Mouse (Mus musculus) kidney, postnatal 25 days (tissue): Measurements from ENCODE around the gene Frmd8.

ENCODE experiments used
- DNase-seq, 2 experiments: peaks; one replicate each; pipeline ENCODE4 v3.0.0; 2021; ENCODE audit warnings: mixed read lengths in 2 of 2

Gene Frmd8

DNA sequence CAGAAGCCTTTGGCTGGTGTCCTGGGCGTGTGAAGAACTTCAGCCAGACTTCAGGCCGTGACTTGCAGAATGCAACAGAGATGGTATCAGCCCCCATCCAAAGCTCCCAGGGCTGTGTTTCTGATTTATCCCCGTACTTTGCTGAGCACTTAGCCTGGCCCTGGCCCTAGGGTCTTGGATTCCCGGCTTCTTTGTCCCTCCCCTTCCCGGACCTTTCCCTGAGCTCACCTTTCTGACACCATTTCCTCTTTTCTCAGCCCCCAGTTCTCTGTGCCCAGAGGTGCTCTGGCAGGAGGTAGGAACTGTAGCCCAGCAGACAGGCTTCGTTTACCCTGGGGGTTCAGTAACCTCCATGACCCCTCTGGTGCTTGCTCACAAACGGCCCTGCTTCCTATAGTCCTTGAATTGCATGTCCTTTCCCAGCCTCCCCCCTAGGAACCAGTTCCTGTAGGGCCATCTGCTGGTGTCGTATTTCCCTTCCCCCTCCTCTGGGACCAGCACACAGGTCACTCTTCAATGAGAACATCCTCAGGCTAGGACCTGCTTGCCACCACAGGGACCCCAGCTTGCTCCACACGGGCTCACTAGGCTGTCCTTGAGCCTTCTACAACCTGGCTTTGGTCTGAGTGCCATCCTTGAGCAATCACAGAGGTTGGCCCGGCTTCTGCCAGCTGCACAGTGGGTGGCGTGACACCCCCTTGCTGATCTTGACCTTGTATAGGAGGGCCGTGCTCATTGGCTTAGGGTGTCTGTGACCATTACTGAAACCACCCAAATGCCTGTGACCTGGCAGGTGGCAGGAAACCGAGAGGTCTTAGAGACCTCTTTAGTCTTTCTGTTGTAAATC, 26.0 kb downstream of the Frmd8 start:
- DNase-seq = peak; percentile 43 to 78

DNA sequence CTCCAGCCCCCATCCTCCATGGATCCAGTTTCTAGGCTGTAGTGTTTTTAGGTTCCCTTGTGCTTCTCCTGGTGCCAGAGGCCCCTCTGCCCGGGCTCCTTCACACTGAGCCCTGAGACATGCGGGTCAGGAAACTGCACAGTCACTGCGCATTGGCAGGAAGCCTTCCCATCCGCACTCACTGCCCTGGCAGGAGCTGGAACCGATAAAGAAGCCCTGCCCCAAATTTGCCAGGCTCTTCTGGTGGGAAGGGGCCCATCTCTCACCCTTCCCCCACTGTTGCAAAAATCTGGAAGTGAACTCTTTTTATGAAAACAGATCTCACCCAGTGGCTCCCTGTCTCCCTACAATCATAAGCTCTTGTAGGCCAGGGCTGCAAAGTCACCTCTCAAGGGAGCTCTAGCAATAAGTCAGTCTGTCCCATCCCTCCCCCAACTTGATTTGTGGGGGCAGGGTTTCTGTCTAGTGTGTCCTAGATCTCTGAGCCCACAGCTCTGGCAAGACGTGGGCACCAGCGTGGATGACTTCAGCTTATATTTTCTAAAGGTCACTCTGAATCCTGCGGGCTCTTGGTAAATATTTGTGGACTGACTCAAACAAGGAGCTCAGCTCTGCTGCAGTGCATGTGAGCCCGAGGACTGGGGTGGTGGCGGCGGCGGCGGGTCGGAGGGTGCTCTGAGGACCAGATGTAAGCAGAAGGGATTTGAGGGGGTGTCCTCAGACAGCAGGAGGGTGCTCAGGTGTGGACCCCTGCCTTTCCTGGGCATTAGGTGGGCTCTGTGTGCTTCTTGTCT, 26.8 kb downstream of the Frmd8 start:
- peak; percentile 79 to 92 for DNase-seq

GRCm38 (mm10) chr19:5847306-5847796, 27.7 kb downstream of the Frmd8 start:
- DNase-seq = peak; percentile 64 to 89

- DNase-seq = peak; percentile 84 to 96
These were observed 28.3 kb downstream of the Frmd8 start for GRCm38 (mm10) chr19:5846557-5847305.

GRCm38 (mm10) chr19:5846154-5846553, 28.9 kb downstream of the Frmd8 start:
- DNase-seq = peak in 1 of 2 experiments; percentile 24

DNA sequence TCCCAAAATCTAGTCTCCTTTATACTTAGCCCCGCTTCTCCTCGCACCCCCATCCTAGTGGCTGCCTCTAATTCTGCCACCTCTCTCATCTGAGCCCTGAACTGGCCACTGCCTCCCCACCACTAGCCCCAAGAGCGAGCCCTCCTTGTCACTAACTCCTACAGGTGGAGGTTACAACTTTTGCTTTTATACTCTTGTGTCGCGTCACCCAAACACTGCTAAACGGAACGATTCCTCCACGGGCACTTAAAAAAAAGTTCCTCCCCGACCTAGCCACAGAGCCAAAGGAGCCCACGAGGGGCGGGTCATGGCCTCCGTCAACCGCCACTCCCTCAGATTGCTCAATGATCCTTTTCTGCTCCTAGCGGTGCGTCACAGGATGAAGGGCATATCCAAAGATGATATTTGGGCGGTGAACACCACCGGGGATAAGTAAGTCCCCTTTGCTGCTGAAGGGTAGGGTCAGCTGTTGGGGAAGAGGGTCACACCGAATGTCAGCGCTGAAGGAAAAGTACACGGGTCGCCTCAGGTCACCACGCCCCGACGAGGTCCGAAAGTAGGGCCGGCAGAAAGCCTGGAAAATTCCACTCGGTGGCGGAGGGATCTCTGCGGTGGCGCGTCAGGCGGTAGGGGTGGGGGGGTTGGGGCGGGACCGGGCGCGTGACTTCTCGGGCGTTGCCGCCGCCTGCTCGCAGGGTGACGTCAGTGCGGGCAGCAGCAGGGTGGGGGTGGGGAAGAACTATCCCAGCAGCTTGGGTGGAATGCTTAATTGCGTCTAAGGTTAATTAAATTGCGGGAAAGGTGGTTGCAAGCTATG, 29.5 kb downstream of the Frmd8 start:
- peak; percentile 98 for DNase-seq

DNA sequence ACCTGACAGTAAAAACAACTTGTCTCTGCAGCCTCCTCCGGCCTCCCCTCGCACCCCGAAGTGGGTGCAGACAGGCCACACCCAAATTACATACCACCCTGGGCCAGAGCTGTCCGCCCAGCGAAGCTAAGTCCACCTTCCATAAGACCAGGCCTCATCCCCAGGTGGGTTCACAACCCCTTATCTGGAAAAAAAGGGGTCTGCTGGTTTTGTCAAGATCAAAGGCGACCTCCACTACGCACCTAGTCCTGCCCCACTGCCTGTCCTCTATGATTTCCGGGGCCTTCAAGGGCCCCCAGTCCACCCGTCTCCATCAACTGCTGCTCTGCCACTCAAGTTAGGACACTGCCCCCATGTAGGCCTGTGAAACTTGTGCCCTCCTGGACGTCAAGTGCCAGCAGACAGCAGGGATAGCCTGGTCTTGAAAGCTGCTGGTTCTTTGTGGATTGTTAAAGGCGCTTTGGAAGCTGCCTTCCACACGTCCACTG, 30.2 kb downstream of the Frmd8 start:
- DNase-seq = no peak

DNA sequence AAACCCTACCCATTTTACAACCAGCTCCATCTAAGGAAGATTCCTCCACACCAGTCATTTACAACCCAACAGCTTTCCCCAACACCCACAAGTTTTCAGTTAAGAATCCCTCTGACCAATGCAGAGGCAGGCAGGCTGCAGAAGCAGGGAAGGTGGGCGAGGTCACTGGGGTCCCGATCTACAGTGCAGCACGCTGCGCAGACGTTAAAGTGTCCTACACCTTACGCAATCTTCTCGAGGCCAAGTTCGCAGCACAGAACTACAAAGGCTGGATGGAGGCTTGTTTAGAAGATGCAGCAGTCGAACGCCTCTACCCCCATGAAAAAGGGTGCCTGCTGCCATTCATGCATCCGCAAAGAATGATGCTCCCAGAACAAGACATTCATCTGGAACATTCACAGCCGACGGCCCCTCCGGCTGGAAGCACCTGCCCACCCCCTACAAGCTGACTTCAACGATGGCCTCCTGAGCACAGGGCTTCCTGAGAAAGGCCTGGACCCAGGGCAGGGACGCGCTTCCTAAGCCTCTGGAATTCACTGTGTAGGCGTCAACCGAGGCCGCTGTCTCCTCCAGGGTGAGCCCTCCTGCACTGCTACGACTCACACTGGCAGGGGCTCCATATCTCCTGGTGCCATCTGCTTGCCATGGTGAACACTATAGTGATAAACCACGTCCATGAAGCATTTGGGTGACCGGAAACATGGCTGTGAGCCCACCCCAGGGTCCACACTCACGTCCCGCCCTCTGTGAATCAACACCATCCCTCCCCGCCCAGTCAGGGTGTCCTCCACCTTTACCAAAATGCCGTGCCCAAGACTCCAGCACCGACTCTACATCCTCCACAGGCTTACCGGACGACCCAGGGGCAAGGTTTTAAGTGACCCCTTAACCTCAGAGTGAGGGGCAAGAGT, 31.0 kb downstream of the Frmd8 start:
- DNase-seq = peak in 1 of 2 experiments; percentile 64

DNA sequence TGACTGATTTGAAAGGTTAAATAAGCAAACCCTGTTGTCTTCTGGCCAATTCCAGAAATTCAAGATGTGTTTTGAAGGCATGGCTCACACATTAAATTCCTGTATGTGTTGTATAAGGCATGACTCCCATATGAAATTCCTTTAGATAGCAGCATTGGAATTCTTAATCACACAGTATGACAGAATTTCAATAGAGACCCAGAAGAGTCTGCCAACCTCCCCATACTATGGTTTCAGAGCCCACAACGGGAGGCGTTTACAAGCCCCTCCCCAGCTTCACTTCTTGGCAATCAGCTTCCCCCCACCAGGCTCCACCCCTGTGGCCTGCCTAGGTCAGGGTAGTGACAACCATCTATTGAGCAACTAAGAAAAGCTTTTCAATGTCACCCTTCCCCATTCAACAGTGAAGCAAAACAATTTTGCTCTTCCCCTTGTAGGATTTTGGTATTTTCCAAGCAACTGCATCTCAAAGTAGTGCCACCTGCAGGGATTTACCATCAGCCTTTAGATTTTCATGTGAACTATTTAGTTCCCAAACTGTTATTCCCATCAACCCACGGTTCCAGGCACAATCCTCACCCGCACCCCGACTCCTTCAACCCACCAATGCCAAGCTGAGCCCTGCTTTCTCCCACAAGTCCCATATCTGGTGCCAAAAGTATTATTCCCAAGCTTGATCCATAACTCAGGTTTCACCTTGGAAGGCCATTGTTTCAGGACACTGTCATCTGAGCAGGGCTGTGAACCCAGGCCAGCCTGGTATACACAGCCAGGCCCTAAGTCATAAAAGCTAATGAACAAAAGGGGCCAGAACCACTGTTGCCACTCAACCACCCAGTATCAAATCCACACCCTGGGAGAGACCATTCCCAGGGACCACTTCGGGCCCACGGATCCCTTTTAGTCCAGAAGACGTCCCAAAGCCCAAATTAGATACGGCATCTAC, 32.0 kb downstream of the Frmd8 start:
- DNase-seq = peak in 1 of 2 experiments; percentile 78

GRCm38 (mm10) chr19:5841999-5842784, 32.9 kb downstream of the Frmd8 start:
- no peak for DNase-seq

- peak; percentile 59 to 71 for DNase-seq
These were observed 33.6 kb downstream of the Frmd8 start for GRCm38 (mm10) chr19:5841389-5841946.

DNA sequence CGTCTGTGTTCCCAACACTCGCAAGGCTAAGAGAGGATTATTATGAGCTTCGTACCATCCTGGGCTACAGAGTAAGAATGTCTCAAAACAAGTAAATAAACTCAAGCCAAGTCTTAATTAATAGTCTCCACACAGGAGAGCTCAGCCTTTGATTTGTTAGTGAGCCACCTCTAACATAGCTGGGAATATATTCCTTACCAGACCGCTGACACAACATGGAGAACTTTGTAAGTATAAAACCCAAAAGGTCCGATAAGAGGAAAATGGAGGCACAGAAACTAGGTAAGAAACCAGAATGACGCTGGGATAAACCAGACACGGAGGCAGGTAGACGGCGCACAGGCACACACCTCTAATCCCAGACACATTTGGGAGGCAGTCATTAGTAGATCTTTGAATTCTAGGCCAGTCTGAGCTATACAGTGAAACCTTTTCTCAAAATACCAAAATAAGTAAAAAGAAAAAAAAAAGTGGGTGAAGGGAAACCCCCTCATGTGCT, 34.1 kb downstream of the Frmd8 start:
- no peak for DNase-seq

DNA sequence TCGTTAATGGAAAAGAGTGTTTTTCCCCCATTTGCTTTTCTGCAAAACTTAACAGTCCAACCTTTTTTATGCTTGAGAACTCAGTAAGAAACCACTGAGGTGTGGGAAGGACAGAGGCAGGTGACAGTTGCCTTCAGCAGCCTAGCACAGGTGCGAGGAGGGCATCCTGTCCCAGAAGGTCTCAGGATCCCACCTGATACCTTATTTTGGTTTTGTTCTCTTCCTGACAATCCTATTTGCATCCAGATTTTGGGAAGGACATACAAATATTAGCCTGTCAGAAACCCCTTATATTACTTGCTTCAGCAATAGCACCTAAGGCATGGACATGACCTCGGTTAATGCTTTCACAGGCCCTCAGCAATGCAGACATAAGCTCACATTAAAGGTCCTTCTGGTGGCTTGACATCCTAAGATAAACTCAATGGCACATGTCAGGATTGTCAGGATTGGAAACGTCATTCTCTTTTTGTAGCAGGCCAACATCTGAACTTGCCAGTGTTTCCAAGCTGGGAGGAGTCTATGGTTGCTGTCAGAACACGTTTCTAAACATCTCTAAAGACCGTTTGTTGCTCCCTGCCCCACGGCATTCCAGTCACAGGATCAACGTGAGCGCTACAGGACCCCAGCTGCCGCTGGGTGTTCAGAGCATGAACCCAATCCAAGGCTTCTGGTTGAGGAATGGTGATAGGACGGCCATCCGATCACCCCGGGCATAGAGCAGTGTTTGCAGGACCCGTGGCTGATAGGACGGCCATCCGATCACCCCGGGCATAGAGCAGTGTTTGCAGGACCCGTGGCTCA, 34.8 kb downstream of the Frmd8 start:
- DNase-seq = peak in 1 of 2 experiments; percentile 74

- no peak for DNase-seq
These were observed 35.6 kb downstream of the Frmd8 start for GRCm38 (mm10) chr19:5839317-5840085.

- DNase-seq = no peak
These were observed 36.2 kb downstream of the Frmd8 start for GRCm38 (mm10) chr19:5838892-5839165.

DNA sequence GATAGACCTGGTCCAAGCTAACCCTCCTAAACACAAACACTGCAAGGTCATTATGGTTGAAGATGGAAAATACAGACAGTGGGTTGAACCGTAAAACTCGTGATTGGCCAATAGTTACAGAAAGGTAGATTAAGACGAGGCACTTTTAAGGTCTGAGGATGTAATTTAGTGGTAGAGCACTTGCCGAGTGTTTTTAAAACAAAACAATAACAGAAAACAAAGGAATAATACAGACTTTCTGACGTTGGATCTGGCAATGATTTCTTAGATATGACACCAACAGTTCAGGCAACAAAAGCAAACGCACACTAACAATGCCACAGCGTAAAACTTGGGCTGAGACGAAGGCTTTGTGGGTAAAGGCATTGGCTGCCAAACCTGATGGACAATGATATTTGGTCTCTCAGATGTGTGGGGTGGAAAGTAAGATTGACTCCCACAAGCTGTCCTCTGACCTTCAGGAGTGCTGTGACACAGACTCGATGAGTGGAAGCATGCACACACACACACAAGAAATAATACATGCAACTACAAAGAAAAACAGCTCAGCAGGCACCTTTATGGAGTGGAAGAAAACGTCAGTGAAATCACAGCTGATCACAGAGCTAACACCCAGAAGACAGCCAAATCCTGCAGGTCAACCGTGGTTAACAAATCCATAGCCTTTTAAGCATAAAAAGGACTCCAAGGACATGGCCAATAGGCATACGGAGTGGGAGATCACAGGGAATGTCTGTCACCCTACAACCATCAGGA, 36.8 kb downstream of the Frmd8 start:
- DNase-seq = peak in 1 of 2 experiments; percentile 42
